Mouse (Mus musculus) right cerebral cortex, postnatal 36 days (tissue): ENCODE measurements at regions not wholly inside any gene's neighbourhood (a gene's known extent, or its start where the extent isn't known, plus 50 kb on each side); places are given as distances from the start of the nearest gene placed in this dataset.
"Not testable (repeated sequence)": the region's sequence is repeated elsewhere in the genome, so short reads cannot be mapped to it uniquely, and the experiment has no call there.

Experiments used
- DNase-seq, 2 experiments: peaks; one replicate each; pipeline ENCODE4 v3.0.0; 2022; ENCODE audit warnings: low spot score in 2 of 2, mixed read lengths in 1 of 2

- no peak for DNase-seq
Observed at GRCm38 (mm10) chr11:63211501-63211900, 82.7 kb downstream of the Pmp22 start.

GRCm38 (mm10) chr11:63213043-63213442 lies 84.3 kb downstream of the Pmp22 start:
- DNase-seq: peak; percentile 36 to 46

GRCm38 (mm10) chr11:63213901-63214425 lies 85.2 kb downstream of the Pmp22 start:
- no peak for DNase-seq

GRCm38 (mm10) chr11:63215993-63216392 lies 87.2 kb downstream of the Pmp22 start:
- DNase-seq: no peak

GRCm38 (mm10) chr11:63217049-63217448 lies 88.3 kb downstream of the Pmp22 start:
- no peak for DNase-seq

GRCm38 (mm10) chr11:63226471-63226870 lies 97.7 kb downstream of the Pmp22 start:
- DNase-seq: no peak

- no peak for DNase-seq
Observed at GRCm38 (mm10) chr11:63230786-63231185, 102.0 kb downstream of the Pmp22 start.

GRCm38 (mm10) chr11:63233172-63233966 lies 104.6 kb downstream of the Pmp22 start:
- no peak for DNase-seq

- no peak for DNase-seq
Observed at GRCm38 (mm10) chr11:63234481-63234880, 105.7 kb downstream of the Pmp22 start.

- DNase-seq: no peak
Observed at GRCm38 (mm10) chr11:63238655-63239054, 109.9 kb downstream of the Pmp22 start.

- no peak for DNase-seq
Observed at GRCm38 (mm10) chr11:63243906-63244416, 115.2 kb downstream of the Pmp22 start.

- DNase-seq: no peak
Observed at GRCm38 (mm10) chr11:63245041-63245440, 116.3 kb downstream of the Pmp22 start.

GRCm38 (mm10) chr11:63246052-63246661 lies 117.4 kb downstream of the Pmp22 start:
- DNase-seq: no peak

GRCm38 (mm10) chr11:63252012-63252856 lies 123.5 kb downstream of the Pmp22 start:
- no peak for DNase-seq

GRCm38 (mm10) chr11:63252968-63253602 lies 124.3 kb downstream of the Pmp22 start:
- no peak for DNase-seq

GRCm38 (mm10) chr11:63264432-63265061 lies 135.8 kb downstream of the Pmp22 start:
- DNase-seq: no peak

GRCm38 (mm10) chr11:63266290-63266689 lies 137.5 kb downstream of the Pmp22 start:
- DNase-seq: not testable (repeated sequence)

GRCm38 (mm10) chr11:63276641-63277040 lies 147.9 kb downstream of the Pmp22 start:
- no peak for DNase-seq

GRCm38 (mm10) chr11:63281839-63282238 lies 153.1 kb downstream of the Pmp22 start:
- no peak for DNase-seq

- DNase-seq: no peak
Observed at GRCm38 (mm10) chr11:63282541-63282940, 153.8 kb downstream of the Pmp22 start.

GRCm38 (mm10) chr11:63286026-63286425 lies 157.2 kb downstream of the Pmp22 start:
- DNase-seq: no peak
